Comparison of ENCODE assay signal across 9 mouse cellular contexts in the genomic region with DNA sequence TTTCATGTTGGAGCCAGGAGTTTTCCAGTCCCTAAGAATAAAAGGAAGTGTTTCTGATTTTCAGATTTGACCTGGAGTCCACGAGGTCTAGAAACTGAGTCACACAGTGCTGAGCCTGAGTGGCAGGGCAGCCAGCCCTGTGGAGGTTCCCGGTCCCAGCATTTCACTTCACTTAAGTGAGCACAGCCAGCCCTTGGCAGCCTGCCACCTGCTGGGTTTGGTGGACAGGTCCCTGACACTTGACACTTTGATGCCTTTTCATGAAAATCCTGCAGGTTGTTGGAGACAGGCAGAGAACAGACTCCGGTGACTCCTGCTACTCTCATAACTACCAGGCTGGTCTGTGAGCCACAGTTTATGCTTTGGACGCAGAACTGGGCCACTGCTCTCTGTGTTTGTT. TPM values are rescaled to one million over a fixed set of nuclear protein-coding genes. Genes with fewer than 3 reads are reported as not detected.
DNase-seq lines count a peak whose midpoint lies in the region; TF ChIP-seq lines count a peak whose summit lies in the region.
"Had no signal": no experiment of that assay in that cellular context is flagged by ENCODE, and none has a peak within 500 bp of the region (broad histone marks: within the 10 kb centered on the region; RNA-seq: fewer than 3 reads in every experiment).

No protein-coding gene starts in this region.

- no peak for TF ChIP-seq POLR2A in thymus, adult 2 months (IDR thresholded peaks at IDR 0.05; ENCODE audit: control insufficient read depth, extremely low read depth, insufficient read depth, low read length, poor library complexity)

- no peaks in the 10 kb centered on the region for H3K36me3 ChIP-seq in thymus, adult 2 months (ENCODE audit: control insufficient read depth, insufficient read depth, low read length)

- no peaks in the 10 kb centered on the region for H3K27me3 ChIP-seq in thymus, adult 2 months (ENCODE audit: control insufficient read depth, insufficient read depth, low read length)

- WGBS in thymus, adult 2 months, result 45% methylated on average over 4 of the region's 4 CpGs

- 0 out of 2 replicates have a peak, but pooled peaks cover 2% of the 10 kb centered on the region for H3K4me1 ChIP-seq in thymus, adult 2 months (replicated peaks; ENCODE audit: control insufficient read depth, insufficient read depth, low read length)

- DNase-seq in cerebellum, adult 11 months, result peak; percentile 6
- no peak for DNase-seq in cerebellum, adult 8-10 months
- DNase-seq in ovary, postnatal 36 days (ENCODE audit: low spot score), result peak; percentile 49
- DNase-seq in ovary, adult 18-20 months (ENCODE audit: low spot score), result no peak
- DNase-seq in kidney, adult 8-10 months, result peak; percentile 62 to 75
- peak; percentile 58 to 64 for DNase-seq in right cerebral cortex, postnatal 10 days (ENCODE audit: low spot score in 2 of 2)
- no peak for DNase-seq in thymus, adult 2 months
- no peak for DNase-seq in spleen, postnatal 36 days (ENCODE audit: low spot score in 2 of 2)
- DNase-seq: lung, embryonic 14.5 days had no signal

- no peak overlapping the region for H3K27ac ChIP-seq in thymus, adult 2 months (ENCODE audit: control insufficient read depth, insufficient read depth, low read length)

- no peak overlapping the region for H3K4me3 ChIP-seq in thymus, adult 2 months (ENCODE audit: control insufficient read depth, insufficient read depth, low read length)

- TF ChIP-seq CTCF in thymus, adult 2 months (IDR thresholded peaks at IDR 0.05; ENCODE audit: borderline replicate concordance, control insufficient read depth, extremely low read depth, insufficient read depth, low read length, poor library complexity), result no peak

RNA-seq across cellular contexts. Expression of gene Lhfpl2, which starts 57.9 kb away (rescaled TPM):
- polyA plus RNA-seq in thymus, adult 2 months (2012; rRNA removed), result 6.6 and 8.2 TPM in 2 replicates

Comparison
In these comparisons a context has a peak if more than half of its experiments do, and no peak if none do; other contexts are left out.
1. DNase-seq: peak in cerebellum, adult 11 months (single experiment), ovary, postnatal 36 days (single experiment), kidney, adult 8-10 months (2 of 2) and right cerebral cortex, postnatal 10 days (2 of 2); none in cerebellum, adult 8-10 months (single experiment), ovary, adult 18-20 months (single experiment), thymus, adult 2 months (single experiment) and spleen, postnatal 36 days (0 of 2).